Comparison of ENCODE assay signal across 9 mouse cellular contexts in the genomic region with DNA sequence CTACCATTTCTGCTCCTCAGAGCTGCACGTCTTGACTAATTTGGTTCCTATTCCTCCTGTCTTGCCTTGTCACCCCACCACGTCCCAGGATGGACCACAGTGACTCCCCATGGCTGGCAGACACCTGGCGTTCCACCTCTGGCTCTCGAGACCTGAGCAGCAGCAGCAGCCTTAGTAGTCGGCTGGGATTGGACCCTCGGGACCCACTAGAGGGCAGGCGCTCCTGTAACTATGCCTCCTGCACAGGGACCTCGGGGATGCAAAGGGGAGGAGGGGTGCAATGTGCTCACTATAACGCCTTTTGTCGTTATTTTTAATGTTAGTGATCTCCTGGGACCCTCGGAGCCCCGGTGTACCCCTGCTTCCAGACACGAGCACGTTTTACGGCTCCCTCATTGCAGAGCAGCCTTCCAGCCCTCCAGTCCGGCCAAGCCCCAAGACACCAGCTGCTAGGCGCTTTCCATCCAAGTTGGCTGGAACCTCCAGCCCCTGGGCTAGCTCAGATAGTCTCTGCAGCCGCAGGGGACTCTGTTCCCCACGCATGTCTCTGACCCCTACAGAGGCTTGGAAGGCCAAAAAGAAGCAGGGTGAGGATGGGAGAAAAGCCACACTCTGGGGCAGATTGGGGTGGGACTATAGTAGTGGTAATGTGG. TPM values are rescaled to one million over a fixed set of nuclear protein-coding genes. Genes with fewer than 3 reads are reported as not detected.
DNase-seq lines count a peak whose midpoint lies in the region; ATAC-seq and TF ChIP-seq lines count a peak whose summit lies in the region.
"Had no signal": no experiment of that assay in that cellular context is flagged by ENCODE, and none has a peak within 500 bp of the region (broad histone marks: within the 10 kb centered on the region; RNA-seq: fewer than 3 reads in every experiment).

No protein-coding gene starts in this region.

- H3K36me3 ChIP-seq in E14TG2a.4 (ENCODE audit: insufficient read depth, low read length): no peaks in the 10 kb centered on the region
- H3K36me3 ChIP-seq in forebrain, embryonic 13.5 days (ENCODE audit: poor library complexity, severe bottlenecking): no peaks in the 10 kb centered on the region
- H3K36me3 ChIP-seq in limb, embryonic 11.5 days (ENCODE audit: control insufficient read depth, insufficient read depth, low read length): no peaks in the 10 kb centered on the region
- H3K36me3 ChIP-seq in thymus, adult 2 months (ENCODE audit: control insufficient read depth, insufficient read depth, low read length): no peaks in the 10 kb centered on the region

- 13% methylated on average over 19 of the region's 19 CpGs for WGBS in forebrain, embryonic 13.5 days
- 15% methylated on average over 19 of the region's 19 CpGs for WGBS in limb, embryonic 11.5 days
- WGBS in thymus, adult 2 months: 89% methylated on average over 19 of the region's 19 CpGs

- peak; percentile 73; the same call in 1 of the 2 replicates for ATAC-seq in forebrain, embryonic 13.5 days
- no peak for ATAC-seq in limb, embryonic 11.5 days (ENCODE audit: insufficient number of reproducible peaks, low FRiP score, low TSS enrichment, low read depth)

- intact Hi-C loops in heart, postnatal 25 days (cut with DNase I): no loop called here

- peak; percentile 20; the same call in 1 of the 2 replicates for TF ChIP-seq CTCF in E14TG2a.4 (conservative IDR thresholded peaks at IDR 0.05; ENCODE audit: low read length)
- TF ChIP-seq CTCF in thymus, adult 2 months (IDR thresholded peaks at IDR 0.05; ENCODE audit: borderline replicate concordance, control insufficient read depth, extremely low read depth, insufficient read depth, low read length, poor library complexity): no peak

- H3K4me3 ChIP-seq in E14TG2a.4 (replicated peaks; ENCODE audit: low read length): peak overlapping the region; percentile 60
- no peak overlapping the region for H3K4me3 ChIP-seq in forebrain, embryonic 13.5 days
- H3K4me3 ChIP-seq in limb, embryonic 11.5 days (ENCODE audit: low read depth, low read length): no peak overlapping the region
- H3K4me3 ChIP-seq in thymus, adult 2 months (ENCODE audit: control insufficient read depth, insufficient read depth, low read length): no peak overlapping the region

- no peak for TF ChIP-seq POLR2A in thymus, adult 2 months (IDR thresholded peaks at IDR 0.05; ENCODE audit: control insufficient read depth, extremely low read depth, insufficient read depth, low read length, poor library complexity)

- H3K9ac ChIP-seq in forebrain, embryonic 13.5 days: 0 out of 2 replicates have a peak overlapping the region, but pooled peaks have one; percentile 35
- no peak overlapping the region for H3K9ac ChIP-seq in limb, embryonic 11.5 days (ENCODE audit: low read length)

- H3K9me3 ChIP-seq in E14TG2a.4 (ENCODE audit: low read length): no peaks in the 10 kb centered on the region
- no peaks in the 10 kb centered on the region for H3K9me3 ChIP-seq in forebrain, embryonic 13.5 days (replicated peaks)
- no peaks in the 10 kb centered on the region for H3K9me3 ChIP-seq in limb, embryonic 11.5 days (ENCODE audit: control insufficient read depth, low read length)

- H3K4me1 ChIP-seq in E14TG2a.4 (replicated peaks; ENCODE audit: low read depth, low read length): peaks cover 23% of the 10 kb centered on the region
- H3K4me1 ChIP-seq in forebrain, embryonic 13.5 days: peaks cover 7% of the 10 kb centered on the region; the same call in 1 of the 2 replicates
- peaks cover 3% of the 10 kb centered on the region; the same call in 1 of the 2 replicates for H3K4me1 ChIP-seq in limb, embryonic 11.5 days (ENCODE audit: control insufficient read depth, insufficient read depth, low read length)
- no peaks in the 10 kb centered on the region for H3K4me1 ChIP-seq in thymus, adult 2 months (replicated peaks; ENCODE audit: control insufficient read depth, insufficient read depth, low read length)

- H3K27me3 ChIP-seq in E14TG2a.4 (ENCODE audit: insufficient read depth, low read length): peaks cover 38% of the 10 kb centered on the region
- peaks cover 5% of the 10 kb centered on the region; the same call in 1 of the 2 replicates for H3K27me3 ChIP-seq in forebrain, embryonic 13.5 days
- H3K27me3 ChIP-seq in limb, embryonic 11.5 days (ENCODE audit: control insufficient read depth, insufficient read depth, low read length): peaks cover 5% of the 10 kb centered on the region; the same call in 1 of the 2 replicates
- no peaks in the 10 kb centered on the region for H3K27me3 ChIP-seq in thymus, adult 2 months (ENCODE audit: control insufficient read depth, insufficient read depth, low read length)

- peak; percentile 41 to 44 for DNase-seq in heart, adult 18-20 months
- no peak for DNase-seq in heart, postnatal 25 days (ENCODE audit: low spot score)
- peak; percentile 61 for DNase-seq in limb, embryonic 11.5 days (ENCODE audit: low spot score)
- no peak for DNase-seq in right cerebral cortex, postnatal 14 days
- DNase-seq in thymus, adult 2 months: no peak
- DNase-seq in urinary bladder, adult 2 months (ENCODE audit: low spot score): no peak
- DNase-seq: cerebellum, adult 9-11 months had no signal

- H3K4me2 ChIP-seq in forebrain, embryonic 13.5 days: peak overlapping the region; percentile 38
- H3K4me2 ChIP-seq in limb, embryonic 11.5 days (ENCODE audit: low read depth, severe bottlenecking): peak overlapping the region; percentile 24; the same call in 1 of the 2 replicates

- no peak overlapping the region for H3K27ac ChIP-seq in forebrain, embryonic 13.5 days
- no peak overlapping the region for H3K27ac ChIP-seq in limb, embryonic 11.5 days (replicated peaks; ENCODE audit: low read depth, low read length)
- H3K27ac ChIP-seq in thymus, adult 2 months (ENCODE audit: control insufficient read depth, insufficient read depth, low read length): no peak overlapping the region

RNA-seq across cellular contexts. Expression of a gene that starts 6.3 kb away (rescaled TPM):
- total RNA-seq in heart, adult 18-20 months (2021): 10 to 100 TPM; 27.9 to 38.3 TPM
- 10 to 100 TPM; 29.7 to 30.1 TPM for total RNA-seq in heart, postnatal 25 days (2021)
- 3.1 and 4.2 TPM in 2 replicates for polyA plus RNA-seq in forebrain, embryonic 13.5 days (2015; fragmentation: Nextera tagmentation; extraction: Ambion mirVana)
- 6.6 and 9.0 TPM in 2 replicates for polyA plus RNA-seq in limb, embryonic 11.5 days (2014; fragmentation: Nextera tagmentation; extraction: Ambion mirVana)
- 5.5 and 6.6 TPM in 2 replicates for polyA plus RNA-seq in thymus, adult 2 months (2012; rRNA removed)
- 10.5 and 12.4 TPM in 2 replicates for polyA plus RNA-seq in urinary bladder, adult 2 months (2012; rRNA removed)

RNA-seq across cellular contexts. Expression of a gene that starts 25.1 kb away (rescaled TPM):
- not detected for total RNA-seq in heart, adult 18-20 months (2021)
- total RNA-seq in heart, postnatal 25 days (2021): not detected
- polyA plus RNA-seq in forebrain, embryonic 13.5 days (2015; fragmentation: Nextera tagmentation; extraction: Ambion mirVana): 7.1 and 9.3 TPM in 2 replicates
- polyA plus RNA-seq in limb, embryonic 11.5 days (2014; fragmentation: Nextera tagmentation; extraction: Ambion mirVana): 0.16 and 0.33 TPM in 2 replicates
- polyA plus RNA-seq in thymus, adult 2 months (2012; rRNA removed): 0.78 and 0.94 TPM in 2 replicates
- 0.07 and 0.12 TPM in 2 replicates for polyA plus RNA-seq in urinary bladder, adult 2 months (2012; rRNA removed)

RNA-seq across cellular contexts. Expression of a gene that starts 40.8 kb away (rescaled TPM):
- under 1 TPM in 1 of 2 experiments, not detected in 1; 0.08 TPM for total RNA-seq in heart, adult 18-20 months (2021)
- total RNA-seq in heart, postnatal 25 days (2021): not detected
- polyA plus RNA-seq in forebrain, embryonic 13.5 days (2015; fragmentation: Nextera tagmentation; extraction: Ambion mirVana): 0.44 and 0.49 TPM in 2 replicates
- polyA plus RNA-seq in limb, embryonic 11.5 days (2014; fragmentation: Nextera tagmentation; extraction: Ambion mirVana): 0.07 TPM in 1 of 2 replicates, not detected in the other
- polyA plus RNA-seq in thymus, adult 2 months (2012; rRNA removed): 0.09 and 0.14 TPM in 2 replicates
- polyA plus RNA-seq in urinary bladder, adult 2 months (2012; rRNA removed): 0.18 and 0.21 TPM in 2 replicates

RNA-seq across cellular contexts. Expression of a gene that starts 59.7 kb away (rescaled TPM):
- total RNA-seq in heart, adult 18-20 months (2021): 1 to 10 TPM; 1.5 to 2.1 TPM
- 1 to 10 TPM; 1.3 to 1.5 TPM for total RNA-seq in heart, postnatal 25 days (2021)
- 9.5 and 12.6 TPM in 2 replicates for polyA plus RNA-seq in forebrain, embryonic 13.5 days (2015; fragmentation: Nextera tagmentation; extraction: Ambion mirVana)
- 6.1 and 6.6 TPM in 2 replicates for polyA plus RNA-seq in limb, embryonic 11.5 days (2014; fragmentation: Nextera tagmentation; extraction: Ambion mirVana)
- polyA plus RNA-seq in thymus, adult 2 months (2012; rRNA removed): 6.2 and 10.7 TPM in 2 replicates
- polyA plus RNA-seq in urinary bladder, adult 2 months (2012; rRNA removed): 1.3 and 1.4 TPM in 2 replicates

Comparison
In these comparisons a context has a peak if more than half of its experiments do, and no peak if none do; other contexts are left out.
1. DNase-seq: peak in heart, adult 18-20 months (2 of 2) and limb, embryonic 11.5 days (single experiment); none in heart, postnatal 25 days (single experiment), right cerebral cortex, postnatal 14 days (single experiment), thymus, adult 2 months (single experiment) and urinary bladder, adult 2 months (single experiment).